Mouse (Mus musculus) thymus, postnatal 14 days (tissue): ENCODE data around the gene Ide.
A peak's percentile ranks its signal among the peaks of the same experiment; 100 is the strongest.

Experiments
- DNase-seq: peaks from one replicate; pipeline ENCODE4 v3.0.0; 2021

Gene Ide

DNA sequence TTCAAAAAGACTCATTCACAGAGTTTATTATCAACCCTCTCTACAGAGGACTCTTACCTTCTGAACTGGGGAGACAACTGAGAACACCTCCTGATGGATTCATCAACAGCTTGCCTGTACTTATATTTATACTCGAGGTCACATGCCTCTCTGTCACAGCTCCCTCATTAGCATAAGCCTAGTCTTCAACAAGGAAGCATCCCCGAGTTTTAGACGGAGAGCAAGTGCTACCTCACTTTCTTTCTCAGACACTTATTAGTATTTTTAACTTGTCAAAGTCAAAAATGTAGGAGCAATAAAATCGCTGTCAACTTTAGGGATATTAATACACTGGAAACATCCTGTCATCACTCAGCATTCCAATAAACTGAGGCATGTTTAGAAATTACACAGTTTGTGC lies at the start of gene Ide:
Ide (minus strand) TSS at position 101 of the 400 bp plus-strand sequence.
- DNase-seq: no peak

DNA sequence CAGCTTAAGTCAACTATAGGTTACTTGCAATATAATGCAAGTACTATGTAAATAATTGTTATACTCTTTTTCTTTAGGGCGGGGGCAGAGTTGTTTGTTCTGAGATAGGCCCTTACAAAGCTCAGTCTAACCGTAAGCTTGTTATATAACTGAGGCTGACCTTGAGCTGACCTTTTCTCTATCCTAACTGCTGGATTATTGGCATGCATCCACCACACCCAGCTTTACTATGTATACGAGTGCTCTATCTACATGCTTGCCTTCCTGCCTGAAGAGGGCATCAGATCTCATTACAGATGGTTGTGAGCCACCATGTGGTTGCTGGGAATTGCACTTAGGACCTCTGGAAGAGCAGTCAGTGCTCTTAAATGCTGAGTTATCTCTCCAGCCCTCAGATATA lies 48.5 kb upstream of the Ide start:
- no peak for DNase-seq

DNA sequence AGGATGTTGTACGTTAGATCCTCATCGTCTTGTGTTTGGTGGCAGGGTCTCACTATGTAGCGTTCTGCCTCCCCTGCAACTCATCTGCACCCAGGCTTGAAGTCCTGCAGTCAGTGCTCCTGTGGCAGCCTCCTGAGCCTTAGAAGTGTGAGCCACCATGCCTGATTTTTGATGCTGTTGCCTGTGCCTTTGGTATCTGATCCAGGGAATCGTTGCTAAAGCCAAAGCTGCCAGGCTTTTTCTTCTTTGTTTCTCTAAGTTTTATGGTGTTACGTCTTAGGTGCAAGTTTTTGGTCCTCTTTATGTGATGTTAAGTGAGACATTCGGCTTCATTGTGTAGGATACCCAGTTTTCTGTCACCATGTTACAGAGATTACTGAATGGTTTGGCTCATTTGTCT lies 41.2 kb upstream of the Ide start:
- no peak for DNase-seq

DNA sequence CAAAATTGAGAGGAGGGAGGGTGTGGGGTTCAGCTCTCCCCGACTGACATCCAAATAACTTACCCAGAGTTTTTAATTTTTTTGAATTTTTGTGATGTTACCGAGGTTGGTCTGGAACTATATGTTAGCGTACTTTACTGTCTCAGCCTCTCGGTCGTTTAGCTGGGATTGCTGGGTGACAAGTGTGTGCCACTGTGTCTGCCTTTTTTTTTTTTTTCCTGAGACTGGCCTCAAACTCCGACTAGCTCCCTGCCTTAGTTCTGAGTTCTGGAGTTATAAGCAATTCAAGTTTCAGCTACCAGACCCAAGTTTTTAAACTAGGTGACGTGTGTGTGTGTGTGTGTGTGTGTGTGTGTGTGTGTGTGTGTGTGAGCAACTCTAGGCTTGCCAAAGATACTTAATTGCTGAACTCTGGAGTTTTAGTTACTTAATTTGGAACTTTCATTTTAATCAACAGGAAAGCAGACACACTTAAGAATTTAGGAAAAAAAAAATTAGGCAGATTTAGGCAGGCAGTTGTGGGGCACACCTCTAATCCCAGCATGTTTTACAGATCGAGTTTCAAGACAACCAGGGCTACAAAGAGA lies 39.8 kb upstream of the Ide start:
- DNase-seq: no peak

DNA sequence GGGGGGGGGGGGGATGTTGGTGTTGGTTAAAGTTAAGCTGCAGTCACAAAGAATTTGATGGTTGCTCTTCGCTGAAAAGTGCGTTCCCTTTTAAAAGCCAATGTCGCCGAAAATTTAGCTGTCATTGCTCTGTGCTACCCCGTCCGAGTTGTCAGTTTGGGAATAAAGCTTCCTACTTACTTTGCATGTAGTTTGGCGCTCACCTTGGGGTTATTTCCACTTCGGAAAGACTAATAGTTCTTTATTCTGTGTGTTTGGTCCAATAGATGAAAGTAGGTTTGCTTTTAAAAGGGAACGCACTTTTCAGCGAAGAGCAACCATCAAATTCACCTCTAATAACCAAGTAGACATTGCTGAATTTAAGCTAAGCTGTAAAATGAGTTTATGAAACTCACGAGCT lies 39.2 kb upstream of the Ide start:
- no peak for DNase-seq

DNA sequence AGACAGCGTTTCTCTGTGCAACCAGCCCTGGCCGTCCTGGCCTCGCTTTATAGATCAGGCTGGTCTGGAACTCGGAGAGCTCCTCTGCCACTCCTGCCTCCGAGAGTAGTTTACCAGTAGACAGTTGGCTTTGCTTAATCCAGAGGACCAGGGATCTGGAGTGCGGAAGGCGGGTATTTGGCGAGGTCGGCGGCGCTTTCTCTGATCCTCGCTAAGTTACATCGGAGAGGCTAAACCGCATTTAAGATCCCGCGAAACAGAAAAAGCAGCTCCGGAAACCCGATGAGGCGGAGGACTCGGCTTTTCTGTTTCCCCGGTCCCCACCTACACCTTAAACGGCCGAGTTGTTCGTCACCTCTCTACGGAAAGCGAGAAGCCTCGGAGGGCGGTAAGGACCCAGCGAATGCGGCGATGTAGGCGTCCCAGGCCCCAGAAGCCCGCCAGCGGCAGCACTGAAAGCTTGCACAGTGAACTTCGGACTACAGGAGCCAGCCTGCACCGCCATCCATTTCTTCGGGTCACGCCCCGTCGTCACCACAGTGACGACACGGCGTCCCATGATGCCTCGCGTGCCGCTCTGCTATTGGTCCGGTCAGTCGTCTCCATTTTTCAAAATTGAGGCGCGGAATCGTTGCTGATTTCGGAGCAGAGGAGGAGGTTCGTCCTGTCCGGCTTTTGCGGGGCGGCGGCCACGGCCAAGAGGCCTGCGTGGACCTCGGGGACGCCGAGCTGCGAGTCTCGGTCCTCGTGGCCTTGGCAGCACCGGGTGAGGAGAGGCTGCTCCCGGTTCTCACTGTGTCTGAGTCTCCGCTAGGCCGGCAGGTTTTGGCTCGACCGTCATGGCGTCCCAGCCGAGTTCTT lies 38.3 kb upstream of the Ide start, which contains the start of gene Kif11:
Kif11 (plus strand) TSS at position 649 of the 861 bp plus-strand sequence.
- peak; percentile 98 for DNase-seq

DNA sequence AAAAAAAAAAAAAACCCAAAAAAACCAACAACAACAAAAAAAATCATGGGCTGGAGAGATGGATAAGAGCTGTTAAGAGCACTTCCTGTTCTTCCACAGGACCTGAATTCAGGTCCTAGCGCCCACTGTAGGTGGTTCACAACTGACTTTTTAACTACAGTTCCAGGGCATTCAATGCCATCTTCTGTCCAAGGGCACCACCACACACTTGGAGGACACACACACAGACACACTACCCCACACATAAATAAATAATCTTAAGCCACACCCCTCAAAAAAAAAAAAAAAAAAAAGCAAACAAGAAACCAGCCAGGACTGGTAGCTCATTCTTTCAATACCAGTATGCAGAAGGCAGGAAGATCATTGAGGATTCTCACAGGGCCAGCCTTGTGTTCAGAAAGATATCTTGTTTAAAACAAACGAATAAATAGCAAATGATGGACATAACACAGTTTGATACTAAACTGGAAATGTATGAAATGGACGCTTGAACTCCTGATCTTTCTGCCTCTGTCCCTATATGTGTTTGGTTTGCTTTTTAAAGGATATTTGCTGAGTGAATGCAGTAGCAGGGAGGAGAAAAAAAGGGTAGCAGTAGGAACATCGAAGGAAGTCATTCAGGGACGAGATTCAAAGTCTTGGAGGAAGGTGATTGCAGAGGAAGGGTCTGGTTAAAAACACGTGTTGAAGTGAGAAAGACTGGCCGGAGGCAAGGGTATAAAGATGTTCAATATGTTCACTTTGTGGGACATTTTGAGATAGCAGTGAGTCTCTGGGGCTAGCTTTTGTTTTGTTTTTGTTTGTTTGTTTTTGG lies 37.5 kb upstream of the Ide start:
- peak; percentile 36 for DNase-seq

DNA sequence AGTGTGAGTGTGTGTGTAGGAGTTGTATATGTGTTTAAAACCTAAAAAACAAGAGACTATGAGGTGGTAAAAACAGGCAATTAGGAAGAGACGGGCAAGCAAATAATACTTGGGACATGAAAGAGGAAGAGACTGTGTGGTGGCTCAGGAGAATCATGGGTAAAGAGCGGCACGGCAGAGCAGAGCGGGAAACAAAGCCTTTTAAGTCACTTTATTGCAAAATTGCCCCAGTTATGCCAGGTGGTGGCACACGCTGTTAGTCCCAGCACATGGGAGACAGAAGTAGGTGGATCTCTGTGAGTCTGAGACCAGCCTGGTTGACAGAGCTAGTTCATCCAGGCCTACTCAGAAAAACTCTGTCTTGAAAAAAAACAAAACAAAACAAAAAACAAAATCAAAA lies 32.7 kb upstream of the Ide start:
- DNase-seq: peak; percentile 84

DNA sequence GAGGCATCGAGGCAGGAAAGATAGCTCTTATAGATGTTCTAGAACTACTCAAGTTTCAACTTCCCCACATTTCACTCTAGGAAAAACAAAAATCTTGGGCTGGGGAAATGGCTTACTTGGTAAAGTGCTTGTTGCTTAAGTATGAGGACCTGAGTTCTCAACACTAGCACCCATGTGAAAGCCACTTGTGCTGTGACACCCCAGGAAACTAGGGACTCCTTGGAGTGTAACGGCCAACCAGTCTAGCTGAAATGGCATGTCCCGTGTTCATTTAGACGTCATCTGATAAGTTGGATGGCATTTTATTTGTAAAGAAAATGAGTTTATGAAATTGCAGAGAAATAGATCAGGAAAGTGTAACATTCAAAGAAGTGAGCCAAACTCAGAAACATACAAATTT lies 32.3 kb upstream of the Ide start:
- DNase-seq: peak; percentile 39

DNA sequence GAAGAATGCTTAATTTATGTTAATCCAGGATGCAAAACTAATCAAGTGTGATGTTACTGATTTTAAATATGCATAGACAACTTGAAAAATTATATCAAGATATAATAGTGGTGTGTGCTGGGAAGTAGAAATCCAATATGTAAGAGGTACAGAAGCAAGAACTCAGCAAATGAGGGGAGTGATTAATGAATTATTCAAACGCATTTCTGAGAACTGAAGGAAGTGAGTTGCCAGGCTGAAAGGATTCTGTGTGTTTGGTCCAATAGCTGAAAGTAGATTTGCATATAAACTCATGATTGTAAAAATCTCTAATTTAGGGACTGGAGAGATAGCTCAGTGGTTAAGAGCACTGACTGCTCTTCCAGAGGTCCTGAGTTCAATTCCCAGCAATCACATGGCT lies 31.3 kb upstream of the Ide start:
- DNase-seq: no peak

DNA sequence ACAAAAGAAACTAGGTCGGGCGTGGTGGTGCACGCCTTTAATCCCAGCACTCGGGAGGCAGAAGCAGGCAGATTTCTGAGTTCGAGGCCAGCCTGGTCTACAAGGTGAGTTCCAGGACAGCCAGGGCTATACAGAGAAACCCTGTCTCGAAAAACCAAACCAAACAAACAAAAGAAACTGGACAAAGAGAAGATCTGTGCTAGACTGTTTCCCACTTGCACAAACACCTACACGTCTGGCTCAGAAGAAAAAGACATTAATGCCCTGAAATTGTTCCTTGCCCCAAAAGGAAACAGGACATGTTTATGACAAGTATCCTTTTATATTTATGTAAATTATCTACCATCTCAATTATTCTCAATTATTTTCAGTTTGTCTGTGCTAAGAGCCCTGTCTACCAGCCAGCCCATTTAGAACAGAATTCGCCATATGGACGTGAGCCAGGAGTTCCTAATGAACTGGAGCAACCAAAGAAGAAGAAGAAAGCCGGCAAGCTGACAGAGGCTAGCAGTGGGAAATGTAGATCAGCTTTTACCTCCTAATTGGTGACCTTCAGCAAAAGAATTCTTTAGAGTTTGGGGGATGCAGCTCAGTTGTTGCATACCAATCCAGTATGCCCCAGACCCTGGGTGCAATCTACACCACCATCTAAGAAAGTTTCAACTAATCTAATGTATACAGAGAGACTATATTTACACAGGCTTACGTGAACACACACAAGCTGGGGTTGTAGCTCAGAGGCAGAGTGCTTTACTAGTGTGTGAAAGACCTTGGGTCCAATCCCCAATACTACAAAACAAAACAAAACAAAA lies 25.7 kb upstream of the Ide start:
- no peak for DNase-seq

DNA sequence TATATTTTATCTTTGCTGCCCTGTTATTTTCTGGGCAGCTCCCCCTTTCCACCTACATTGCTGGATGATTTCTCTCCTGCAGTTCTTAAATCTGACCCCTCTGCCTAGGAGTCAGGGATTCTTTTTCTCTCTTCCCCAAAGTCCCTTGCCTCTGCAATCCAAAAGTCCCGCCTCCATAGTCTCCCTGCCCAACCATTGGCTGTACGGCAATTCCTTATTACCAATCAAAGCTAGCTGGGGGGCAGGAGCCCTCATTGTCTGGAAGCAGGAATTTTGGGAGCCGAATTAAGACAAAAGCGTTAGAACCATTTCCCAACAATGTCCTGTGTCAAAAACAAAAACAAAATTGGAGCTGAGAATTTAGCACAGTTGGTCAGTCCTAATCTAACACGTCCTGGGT lies 24.9 kb upstream of the Ide start:
- DNase-seq: no peak

DNA sequence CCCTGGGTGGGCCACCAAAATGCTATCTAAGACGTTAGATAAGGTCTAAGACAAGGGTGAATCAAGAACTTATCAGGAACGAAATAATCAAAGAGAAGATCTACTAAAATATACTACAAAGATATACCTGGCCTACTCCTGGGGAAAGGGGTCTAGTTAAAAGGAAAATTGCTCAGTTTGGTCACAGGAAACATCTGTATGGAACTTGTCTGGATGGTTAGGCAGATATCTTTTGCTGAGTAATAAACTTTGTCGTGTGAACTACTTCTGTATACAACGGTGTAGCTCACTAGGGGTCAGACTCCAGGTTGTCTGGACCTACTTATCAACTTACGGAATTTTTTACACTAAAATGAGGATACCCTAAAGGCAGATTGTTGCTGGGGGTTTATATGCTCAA lies 22.4 kb upstream of the Ide start:
- DNase-seq: no peak

DNA sequence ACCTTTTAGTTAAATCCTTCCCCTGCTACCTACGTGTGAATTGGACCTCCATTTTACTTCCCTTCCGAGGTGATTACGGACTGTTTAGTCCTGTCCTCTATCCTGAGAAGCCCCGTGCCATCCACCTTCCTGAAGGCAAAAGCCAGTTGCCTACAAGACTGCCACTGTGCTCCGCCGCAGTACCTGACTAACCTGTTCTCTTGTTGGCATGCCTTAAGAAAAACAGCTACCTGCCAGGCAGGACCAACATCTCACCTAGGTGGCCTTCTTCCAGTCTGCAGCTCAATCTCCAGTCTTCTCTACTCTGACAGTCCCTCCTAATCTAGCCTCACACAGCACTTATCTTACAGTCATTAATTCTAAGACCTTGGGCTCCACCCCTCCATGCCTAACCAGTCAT lies 15.7 kb upstream of the Ide start:
- DNase-seq: no peak

DNA sequence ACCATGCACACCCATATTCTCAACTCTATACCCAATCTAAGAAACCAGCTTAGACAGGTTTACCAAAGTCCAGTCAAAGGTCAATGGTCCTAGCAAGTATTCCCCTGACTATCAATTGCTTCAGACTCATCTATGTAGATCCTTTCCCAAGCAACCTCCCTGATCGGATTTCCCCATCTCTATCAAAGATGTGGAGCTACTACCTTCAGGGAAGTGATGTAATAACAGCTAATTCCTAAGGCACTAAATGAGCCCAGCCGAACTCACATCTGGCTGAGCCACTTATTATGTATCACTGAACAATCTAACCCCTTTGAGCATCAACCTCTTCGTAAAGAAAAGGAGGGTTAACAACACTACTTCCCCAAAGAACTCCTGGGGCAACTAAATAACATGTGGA lies 15.1 kb upstream of the Ide start:
- no peak for DNase-seq

DNA sequence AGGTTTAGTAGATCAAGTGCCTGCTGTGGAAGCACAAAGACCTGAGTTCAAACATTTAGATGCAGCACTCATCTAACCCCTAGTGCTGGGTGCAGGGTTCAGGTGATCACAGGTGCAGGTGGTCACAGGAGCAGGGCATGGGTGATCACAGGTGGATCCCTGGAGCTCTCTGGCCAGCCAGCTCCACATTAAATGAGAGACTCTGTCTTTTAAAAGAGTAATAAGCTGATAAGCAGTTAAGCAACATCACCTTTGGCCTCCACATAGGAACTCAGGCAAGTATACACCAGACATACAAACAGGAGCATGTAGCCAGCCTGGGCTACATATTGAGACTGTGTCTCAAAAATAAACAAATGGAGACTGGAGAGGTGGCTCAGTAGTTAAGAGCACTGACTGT lies 11.3 kb upstream of the Ide start:
- no peak for DNase-seq

DNA sequence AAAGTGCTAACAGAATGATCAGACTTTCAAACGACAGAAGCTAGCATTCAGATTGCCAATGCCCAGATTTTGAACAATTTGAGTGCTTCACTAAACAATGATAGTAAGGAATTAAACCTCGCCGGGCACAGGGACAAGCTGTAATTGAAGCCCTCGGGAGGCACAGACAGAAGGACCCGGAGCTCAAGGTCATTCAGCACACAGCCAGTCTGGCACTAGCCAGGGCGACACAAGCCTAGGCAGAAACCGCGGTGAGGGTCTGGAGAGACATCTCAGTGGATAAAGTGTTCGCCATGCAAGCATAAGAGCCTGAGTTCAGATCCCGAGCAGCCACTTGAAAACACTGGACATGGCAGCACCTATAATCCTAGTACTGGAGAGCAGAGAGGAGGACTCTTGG lies 10.7 kb upstream of the Ide start:
- no peak for DNase-seq

DNA sequence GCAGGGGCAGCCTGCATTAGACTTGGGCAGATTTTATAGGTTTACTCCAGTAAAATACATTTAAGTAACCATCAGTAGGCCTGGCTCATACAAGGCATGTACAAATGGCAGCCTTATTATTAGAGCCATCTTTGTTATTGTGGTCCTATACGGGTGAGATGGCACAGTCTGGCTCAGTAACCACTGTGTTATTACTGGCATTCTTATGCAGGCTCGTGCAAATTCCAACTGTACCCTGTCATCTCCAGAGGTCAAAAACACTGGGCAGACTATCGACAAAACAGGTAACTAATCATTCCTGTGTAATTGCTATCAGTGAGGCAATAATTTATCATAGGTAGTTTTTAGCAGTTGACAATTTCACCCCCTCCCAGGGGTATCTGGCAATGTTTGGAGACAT lies 8.6 kb upstream of the Ide start:
- DNase-seq: no peak

DNA sequence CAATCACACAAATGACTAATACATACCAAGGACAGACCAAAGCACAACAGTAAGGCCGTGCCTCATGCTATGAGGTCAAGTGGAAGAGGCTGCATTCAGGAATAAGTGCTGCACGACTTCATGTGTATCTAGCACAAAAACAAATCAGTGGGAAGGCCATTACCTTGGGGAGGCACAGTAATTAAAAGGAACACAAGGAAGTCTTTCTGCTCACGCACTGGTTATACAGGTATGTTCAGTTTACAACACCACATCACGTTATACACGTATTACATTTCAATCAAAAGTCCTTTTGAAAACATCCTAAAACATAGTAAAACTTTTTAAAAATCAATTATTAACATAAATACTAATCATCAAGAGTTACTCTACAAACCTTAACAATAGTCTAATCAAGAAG lies 6.2 kb upstream of the Ide start:
- no peak for DNase-seq

DNA sequence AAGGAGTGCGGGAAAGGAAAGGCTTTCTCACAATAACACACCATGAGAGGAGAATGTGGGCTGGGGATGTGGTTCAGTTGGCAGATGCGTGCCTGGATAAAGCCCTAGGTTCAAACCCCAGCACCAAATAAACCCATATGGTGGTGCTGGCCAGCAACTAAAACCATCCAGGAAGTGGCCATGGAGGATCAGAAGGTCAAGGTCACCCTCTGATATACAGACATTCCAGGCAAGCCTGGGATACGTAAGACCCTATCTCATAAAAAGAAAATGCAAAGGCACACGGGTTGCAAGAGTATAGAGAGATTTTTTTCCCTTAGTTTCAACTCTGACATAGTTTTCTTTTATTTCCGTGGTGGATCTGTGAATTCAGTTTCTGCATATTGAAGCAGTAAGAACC lies 3.3 kb upstream of the Ide start:
- DNase-seq: no peak

DNA sequence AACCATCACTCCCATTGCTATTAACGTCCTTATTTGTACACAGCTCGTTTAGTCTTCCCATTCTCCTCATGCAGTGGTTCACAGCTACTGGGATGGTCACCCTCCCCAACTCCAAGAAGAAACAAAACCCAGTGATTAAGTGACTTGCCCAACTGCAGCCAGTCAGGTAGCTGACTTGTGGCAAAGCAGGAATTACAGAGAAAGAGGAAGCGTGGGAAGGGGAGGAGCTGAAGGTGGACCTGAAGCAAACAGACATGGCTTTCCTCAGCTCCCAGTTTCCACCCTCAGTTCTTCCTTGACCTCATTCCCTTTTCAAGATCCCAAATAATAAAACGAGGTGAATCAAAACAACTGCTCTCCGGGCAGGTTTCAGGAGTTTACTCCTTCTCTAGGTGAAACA lies 2.8 kb upstream of the Ide start:
- DNase-seq: no peak

DNA sequence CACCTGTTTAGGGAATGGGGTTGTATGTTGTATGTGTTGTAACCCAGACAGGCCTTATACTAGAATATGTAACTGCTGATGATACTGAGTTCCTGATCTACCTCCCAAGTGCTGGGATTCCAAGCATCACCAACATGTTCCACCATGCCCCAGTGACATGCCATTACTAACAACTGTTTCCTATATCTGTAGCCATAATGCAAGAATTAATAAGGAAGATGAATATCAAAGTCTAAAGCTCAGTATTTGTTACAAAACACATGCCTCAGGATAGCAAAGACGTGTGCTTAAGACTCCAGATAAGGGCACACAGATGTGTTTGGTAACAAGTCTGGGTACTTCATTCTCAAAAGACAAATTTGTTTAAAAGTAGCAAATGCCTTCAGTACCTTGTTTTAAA lies 2.3 kb downstream of the Ide start:
- DNase-seq: no peak

DNA sequence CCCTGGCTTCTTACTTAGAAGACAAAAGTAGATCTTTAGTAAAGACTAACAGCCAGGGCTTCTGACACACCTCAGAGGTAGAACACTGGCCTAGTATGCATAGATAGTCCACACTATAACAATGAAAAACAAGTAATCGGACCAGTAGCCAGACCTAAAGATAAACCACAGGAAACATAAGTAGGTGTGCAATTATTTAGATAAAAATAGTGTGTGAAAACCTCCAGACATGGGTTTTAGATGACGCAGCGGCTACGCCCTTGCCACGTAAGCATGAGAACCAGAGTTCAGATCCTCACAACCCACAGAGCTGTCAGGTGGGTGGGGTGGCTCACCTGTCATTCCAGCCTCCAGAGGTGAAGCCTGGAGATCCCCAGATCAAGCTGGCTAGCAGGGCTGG lies 4.3 kb downstream of the Ide start:
- no peak for DNase-seq
